In the genomic region with DNA sequence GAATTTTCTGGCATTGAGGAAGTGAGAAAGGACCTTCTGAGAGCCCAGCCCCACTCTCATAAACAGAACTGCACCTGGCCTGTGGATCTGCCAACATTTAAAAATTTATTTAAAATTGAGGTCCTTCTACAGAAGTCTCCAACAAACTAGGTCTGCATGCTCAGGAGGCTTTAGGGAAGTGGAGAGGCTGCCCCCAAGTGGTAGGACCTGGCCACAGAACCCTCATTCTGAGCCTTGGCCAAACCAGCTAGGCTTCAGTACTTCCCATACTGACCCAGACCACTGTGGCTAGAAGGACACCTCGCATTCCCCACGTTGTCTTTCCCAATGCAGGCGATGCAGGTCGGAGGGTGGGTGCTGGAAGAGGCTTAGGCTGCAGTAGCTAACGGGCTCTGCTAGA, we compare ENCODE assay signal across 9 mouse cellular contexts. TPM values are rescaled to one million over a fixed set of nuclear protein-coding genes. Genes with fewer than 3 reads are reported as not detected.
A peak's percentile ranks its signal among the peaks of the same experiment; 100 is the strongest.
DNase-seq lines count a peak whose midpoint lies in the region; ATAC-seq lines count a peak whose summit lies in the region.
"Had no signal": no experiment of that assay in that cellular context is flagged by ENCODE, and none has a peak within 500 bp of the region (broad histone marks: within the 10 kb centered on the region; RNA-seq: fewer than 3 reads in every experiment).

No protein-coding gene starts in this region.

- H3K9me3 ChIP-seq in hindbrain, embryonic 14.5 days (ENCODE audit: control insufficient read depth, low read length) = no peaks in the 10 kb centered on the region
- no peaks in the 10 kb centered on the region for H3K9me3 ChIP-seq in hindbrain, embryonic 13.5 days
- H3K9me3 ChIP-seq in heart, embryonic 13.5 days = no peaks in the 10 kb centered on the region

- peak; percentile 66 for DNase-seq in hindbrain, embryonic 14.5 days (ENCODE audit: low spot score)
- peak; percentile 73 for DNase-seq in Muller cell, postnatal 12 days (ENCODE audit: inconsistent ontology term)
- DNase-seq in cerebellum, postnatal 25 days = peak; percentile 85 to 89
- DNase-seq in layer of hippocampus, adult 9-11 months = peak; percentile 57
- peak; percentile 65 to 68 for DNase-seq in lung, postnatal 4 days
- peak; percentile 55 for DNase-seq in thymus, postnatal 14 days

- no peak for ATAC-seq in hindbrain, embryonic 14.5 days (ENCODE audit: low FRiP score)
- ATAC-seq in hindbrain, embryonic 13.5 days (ENCODE audit: low FRiP score) = no peak
- ATAC-seq in heart, embryonic 13.5 days (ENCODE audit: extremely low read depth, insufficient number of reproducible peaks, low FRiP score, low TSS enrichment) = peak; percentile 20; the same call in 1 of the 2 replicates

- H3K4me2 ChIP-seq in hindbrain, embryonic 14.5 days (replicated peaks) = no peak overlapping the region
- H3K4me2 ChIP-seq in hindbrain, embryonic 13.5 days = no peak overlapping the region
- H3K4me2 ChIP-seq in heart, embryonic 13.5 days = no peak overlapping the region

- H3K4me3 ChIP-seq in hindbrain, embryonic 14.5 days (replicated peaks; ENCODE audit: low read length) = no peak overlapping the region
- no peak overlapping the region for H3K4me3 ChIP-seq in hindbrain, embryonic 13.5 days
- no peak overlapping the region for H3K4me3 ChIP-seq in heart, embryonic 13.5 days

- WGBS in hindbrain, embryonic 14.5 days = 30% methylated on average over 5 of the region's 5 CpGs
- WGBS in hindbrain, embryonic 13.5 days = 32% methylated on average over 5 of the region's 5 CpGs
- 31% methylated on average over 5 of the region's 5 CpGs for WGBS in heart, embryonic 13.5 days

- H3K27me3 ChIP-seq in hindbrain, embryonic 14.5 days (ENCODE audit: control insufficient read depth, insufficient read depth, low read length) = no peaks in the 10 kb centered on the region
- no peaks in the 10 kb centered on the region; the same call in 1 of the 2 replicates for H3K27me3 ChIP-seq in hindbrain, embryonic 13.5 days
- H3K27me3 ChIP-seq in heart, embryonic 13.5 days (replicated peaks) = no peaks in the 10 kb centered on the region

- no peak overlapping the region for H3K9ac ChIP-seq in hindbrain, embryonic 14.5 days
- no peak overlapping the region for H3K9ac ChIP-seq in hindbrain, embryonic 13.5 days
- no peak overlapping the region for H3K9ac ChIP-seq in heart, embryonic 13.5 days

- H3K4me1 ChIP-seq in hindbrain, embryonic 14.5 days (replicated peaks; ENCODE audit: control insufficient read depth, insufficient read depth, low read length) = no peaks in the 10 kb centered on the region
- H3K4me1 ChIP-seq in hindbrain, embryonic 13.5 days (replicated peaks) = peaks cover 6% of the 10 kb centered on the region; the same call in 1 of the 2 replicates
- peaks cover 24% of the 10 kb centered on the region for H3K4me1 ChIP-seq in heart, embryonic 13.5 days

- no peak overlapping the region for H3K27ac ChIP-seq in hindbrain, embryonic 14.5 days
- no peak overlapping the region for H3K27ac ChIP-seq in hindbrain, embryonic 13.5 days
- no peak overlapping the region for H3K27ac ChIP-seq in heart, embryonic 13.5 days (replicated peaks)
- H3K27ac ChIP-seq: macrophage had no signal

- no peaks in the 10 kb centered on the region for H3K36me3 ChIP-seq in hindbrain, embryonic 14.5 days (replicated peaks; ENCODE audit: control insufficient read depth, insufficient read depth)
- H3K36me3 ChIP-seq in hindbrain, embryonic 13.5 days = no peaks in the 10 kb centered on the region
- H3K36me3 ChIP-seq in heart, embryonic 13.5 days = no peaks in the 10 kb centered on the region

RNA-seq across cellular contexts. Expression of gene Myl7, which starts 14.1 kb away (rescaled TPM):
- polyA plus RNA-seq in hindbrain, embryonic 14.5 days (2014; fragmentation: Nextera tagmentation; extraction: Ambion mirVana) = not detected in 2 replicates
- 1.9 and 2.7 TPM in 2 replicates for polyA plus RNA-seq in hindbrain, embryonic 13.5 days (2015; fragmentation: Nextera tagmentation; extraction: Ambion mirVana)
- 4,508 and 5,229 TPM in 2 replicates for polyA plus RNA-seq in heart, embryonic 13.5 days (2015; fragmentation: Nextera tagmentation; extraction: Ambion mirVana)
- polyA plus RNA-seq: macrophage had no signal

RNA-seq across cellular contexts. Expression of gene Pold2, which starts 34.5 kb away (rescaled TPM):
- 46.8 and 51.5 TPM in 2 replicates for polyA plus RNA-seq in hindbrain, embryonic 14.5 days (2014; fragmentation: Nextera tagmentation; extraction: Ambion mirVana)
- 54.3 and 57.0 TPM in 2 replicates for polyA plus RNA-seq in hindbrain, embryonic 13.5 days (2015; fragmentation: Nextera tagmentation; extraction: Ambion mirVana)
- 109 and 127 TPM in 2 replicates for polyA plus RNA-seq in heart, embryonic 13.5 days (2015; fragmentation: Nextera tagmentation; extraction: Ambion mirVana)

RNA-seq across cellular contexts. Expression of gene Gck, which starts 37.2 kb away (rescaled TPM):
- 3.9 and 4.2 TPM in 2 replicates for polyA plus RNA-seq in hindbrain, embryonic 14.5 days (2014; fragmentation: Nextera tagmentation; extraction: Ambion mirVana)
- polyA plus RNA-seq in hindbrain, embryonic 13.5 days (2015; fragmentation: Nextera tagmentation; extraction: Ambion mirVana) = 4.2 and 6.1 TPM in 2 replicates
- polyA plus RNA-seq in heart, embryonic 13.5 days (2015; fragmentation: Nextera tagmentation; extraction: Ambion mirVana) = 1.2 and 1.5 TPM in 2 replicates
- polyA plus RNA-seq: macrophage had no signal

RNA-seq across cellular contexts. Expression of gene Ykt6, which starts 42.9 kb away (rescaled TPM):
- 39.9 and 48.4 TPM in 2 replicates for polyA plus RNA-seq in hindbrain, embryonic 14.5 days (2014; fragmentation: Nextera tagmentation; extraction: Ambion mirVana)
- 76.0 and 78.1 TPM in 2 replicates for polyA plus RNA-seq in hindbrain, embryonic 13.5 days (2015; fragmentation: Nextera tagmentation; extraction: Ambion mirVana)
- polyA plus RNA-seq in heart, embryonic 13.5 days (2015; fragmentation: Nextera tagmentation; extraction: Ambion mirVana) = 39.1 and 41.1 TPM in 2 replicates

RNA-seq across cellular contexts. Expression of gene Aebp1, which starts 50.9 kb away (rescaled TPM):
- polyA plus RNA-seq in hindbrain, embryonic 14.5 days (2014; fragmentation: Nextera tagmentation; extraction: Ambion mirVana) = 19.7 and 24.4 TPM in 2 replicates
- 21.9 and 24.5 TPM in 2 replicates for polyA plus RNA-seq in hindbrain, embryonic 13.5 days (2015; fragmentation: Nextera tagmentation; extraction: Ambion mirVana)
- 32.3 and 36.1 TPM in 2 replicates for polyA plus RNA-seq in heart, embryonic 13.5 days (2015; fragmentation: Nextera tagmentation; extraction: Ambion mirVana)

Comparison
In these comparisons a context has a peak if more than half of its experiments do, and no peak if none do; other contexts are left out.
1. RNA of gene Myl7, which starts 14.1 kb away (polyA plus RNA-seq): 4,508 to 5,229 TPM in heart, embryonic 13.5 days; 1.9 to 2.7 TPM in hindbrain, embryonic 13.5 days and not detected in hindbrain, embryonic 14.5 days; every median in the first group is over 1,000 times any median in the second.
2. Peak in every context shown above with its lines, with median percentiles within 50 percentile points of each other: DNase-seq.